Mouse (Mus musculus): ENCODE data around the gene Eqtn. TPM values are rescaled to one million over a fixed set of nuclear protein-coding genes. Genes with fewer than 3 reads are reported as not detected.
A peak's percentile ranks its signal among the peaks of the same experiment; 100 is the strongest.

Gene Eqtn
- 2.6 and 2.8 TPM in 2 replicates for polyA plus RNA-seq (2012; rRNA removed)

DNA sequence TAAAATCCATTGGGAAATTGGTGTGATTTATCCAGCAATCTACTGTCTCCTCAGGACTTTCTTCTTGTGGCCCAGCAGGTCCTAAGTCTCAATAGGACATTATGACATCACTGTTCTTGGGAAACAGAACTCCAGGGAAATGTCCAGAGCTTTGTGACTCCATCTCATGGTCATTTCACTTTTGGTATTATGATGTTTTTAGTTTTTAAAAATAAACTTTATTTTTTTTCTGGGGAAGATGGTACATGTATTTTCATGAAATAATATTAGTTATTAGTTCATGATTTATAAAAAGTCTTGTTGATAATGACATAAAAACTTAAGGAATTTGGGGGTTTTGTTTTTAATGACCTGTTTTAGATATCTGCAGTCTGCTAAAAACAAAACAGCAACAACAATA lies at the start of gene Eqtn:
Gene Eqtn (minus strand): TSS at position 101 of the 400 bp plus-strand sequence.
- no peak for DNase-seq (ENCODE audit: extremely low spot score in 1 of 2, low spot score in 1 of 2)

DNA sequence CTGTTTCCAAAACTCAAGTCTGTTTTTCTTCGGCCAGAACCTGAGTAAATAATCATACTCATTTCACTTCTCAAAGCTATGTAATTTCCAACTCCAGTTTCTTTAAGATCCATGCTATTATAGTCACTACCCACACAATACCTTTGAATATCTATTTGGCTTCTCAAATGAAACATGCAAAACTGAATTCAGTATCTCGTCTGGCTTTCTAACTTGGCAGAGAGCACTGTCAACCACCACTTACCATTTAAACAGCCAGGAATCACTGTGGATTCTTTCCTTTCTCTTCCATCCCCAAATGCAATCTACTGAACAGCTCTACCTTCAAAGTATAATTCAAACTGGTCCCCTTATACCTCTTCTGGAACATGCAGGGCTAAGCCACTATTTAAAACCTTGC lies 44.7 kb upstream of the Eqtn start:
- DNase-seq (ENCODE audit: extremely low spot score in 1 of 2, low spot score in 1 of 2): peak in 1 of 2 experiments; percentile 37

DNA sequence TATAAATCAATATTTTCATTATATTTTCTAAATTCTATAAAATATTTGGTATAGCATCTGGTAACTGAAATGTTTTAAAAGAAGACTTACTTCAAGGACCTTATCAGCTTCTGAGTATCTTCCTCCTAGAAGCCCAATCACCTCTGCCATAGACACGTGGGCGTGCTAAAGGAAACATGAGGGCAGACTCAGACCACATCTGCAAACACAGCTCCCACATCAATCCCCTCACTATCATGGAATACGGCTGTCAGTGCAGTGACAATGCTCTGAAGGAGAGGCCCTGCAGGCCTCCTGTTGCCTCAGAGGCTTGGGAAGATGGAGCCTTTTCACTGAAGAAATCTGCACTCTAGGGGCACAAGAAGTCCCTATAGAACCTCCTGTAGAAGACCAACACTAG lies 24.1 kb upstream of the Eqtn start:
- DNase-seq (ENCODE audit: extremely low spot score in 1 of 2, low spot score in 1 of 2): no peak

DNA sequence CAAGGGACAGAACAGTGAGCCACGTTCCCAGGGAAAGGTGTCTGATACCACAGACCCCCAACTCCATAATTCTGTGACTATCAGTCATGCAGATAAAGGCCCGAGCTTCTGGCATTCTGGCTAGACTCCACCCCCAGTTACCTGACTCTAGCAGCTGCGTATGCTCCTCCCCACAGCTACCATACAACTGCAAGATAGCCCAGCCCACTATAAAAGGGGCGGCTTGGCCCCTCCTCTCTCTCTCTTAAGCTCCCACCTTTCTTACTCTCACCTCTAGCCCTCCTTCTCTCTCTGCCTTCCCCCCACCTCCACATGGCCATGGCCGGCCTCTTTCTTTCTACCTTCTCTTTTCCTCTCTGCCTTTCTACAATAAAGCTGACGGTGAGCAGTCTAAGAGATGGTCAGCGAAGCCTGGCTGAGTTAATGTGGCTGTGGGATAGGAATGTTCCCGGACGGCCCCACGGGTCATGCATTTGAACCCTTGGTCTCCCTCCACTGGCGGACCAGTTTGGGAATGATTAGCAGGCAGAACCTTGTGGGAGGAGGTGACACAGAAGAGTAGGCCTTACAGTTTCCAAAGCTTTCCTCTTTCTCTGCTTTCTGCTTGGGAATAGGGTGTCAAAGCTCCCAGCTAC lies 12.7 kb upstream of the Eqtn start:
- no peak for DNase-seq (ENCODE audit: extremely low spot score in 1 of 2, low spot score in 1 of 2)

DNA sequence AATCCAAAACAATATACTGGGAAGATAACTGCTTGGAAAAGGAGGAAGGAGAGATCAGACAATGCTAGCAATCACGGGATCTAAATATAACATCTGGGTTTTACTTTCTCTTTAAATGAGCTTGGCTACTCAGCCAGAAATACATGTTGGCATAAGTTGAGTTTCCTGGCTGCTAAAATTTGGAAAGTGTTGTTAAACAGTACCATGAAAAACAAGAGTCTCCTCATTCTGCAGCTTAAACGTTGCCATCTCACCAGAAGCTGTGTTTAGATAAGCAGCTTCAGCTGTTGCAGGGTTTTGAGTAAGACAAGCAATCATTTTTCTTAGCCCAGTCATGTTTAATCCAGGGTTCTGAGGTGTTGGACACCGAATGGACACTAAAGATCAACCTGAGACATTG lies 26.9 kb downstream of the Eqtn start:
- peak in 1 of 2 experiments; percentile 5 for DNase-seq (ENCODE audit: extremely low spot score in 1 of 2, low spot score in 1 of 2)

DNA sequence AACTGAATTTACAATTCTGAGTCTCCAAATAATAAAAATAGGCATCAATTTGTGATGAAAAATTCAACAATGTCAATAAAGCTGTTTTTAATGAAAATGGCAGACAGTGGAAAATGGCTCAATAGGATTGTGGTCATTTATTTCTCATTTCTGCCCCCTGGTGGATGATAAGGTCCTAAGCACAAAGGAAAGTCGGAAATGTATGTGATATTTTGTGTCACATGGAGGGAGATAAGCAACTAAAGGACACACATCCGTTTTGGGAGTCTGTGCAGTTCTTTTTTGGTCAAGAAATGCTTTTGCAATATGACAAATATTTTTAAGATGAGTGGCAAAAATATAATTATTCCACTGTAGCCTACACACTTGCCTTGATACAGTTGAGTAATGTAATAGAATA lies 27.9 kb downstream of the Eqtn start:
- peak in 1 of 2 experiments; percentile 31 for DNase-seq (ENCODE audit: extremely low spot score in 1 of 2, low spot score in 1 of 2)

Other genes with a start within 250 kb of the Eqtn start
- gene Tek, start 189.6 kb downstream of the Eqtn start, polyA plus RNA-seq (2012; rRNA removed): 9.6 and 11.2 TPM in 2 replicates
- gene Mysm1, start 50.3 kb upstream of the Eqtn start, polyA plus RNA-seq (2012; rRNA removed): 18.8 and 19.9 TPM in 2 replicates
- 41.8 and 45.5 TPM in 2 replicates for gene Jun, start 123.4 kb upstream of the Eqtn start, polyA plus RNA-seq (2012; rRNA removed)